Mouse (Mus musculus) layer of hippocampus, postnatal 14 days (tissue): ENCODE measurements around the gene 1700016K19Rik. TPM values are rescaled to one million over a fixed set of nuclear protein-coding genes. Genes with fewer than 3 reads are reported as not detected.

Experiments used
- DNase-seq, 2 experiments: peaks; one replicate each; pipeline ENCODE4 v3.0.0; 2021 to 2022; ENCODE audit warnings: low spot score in 2 of 2, mixed read lengths in 1 of 2
- total RNA-seq, 2 experiments: library from RNA; stranded (reverse); gene quantifications; 2 replicates each; pipeline ENCODE4 v1.2.3; 2021

The 1700016K19Rik gene
- total RNA-seq, 2 experiments from 2014 or later: 2.6 to 2.8 TPM

DNA sequence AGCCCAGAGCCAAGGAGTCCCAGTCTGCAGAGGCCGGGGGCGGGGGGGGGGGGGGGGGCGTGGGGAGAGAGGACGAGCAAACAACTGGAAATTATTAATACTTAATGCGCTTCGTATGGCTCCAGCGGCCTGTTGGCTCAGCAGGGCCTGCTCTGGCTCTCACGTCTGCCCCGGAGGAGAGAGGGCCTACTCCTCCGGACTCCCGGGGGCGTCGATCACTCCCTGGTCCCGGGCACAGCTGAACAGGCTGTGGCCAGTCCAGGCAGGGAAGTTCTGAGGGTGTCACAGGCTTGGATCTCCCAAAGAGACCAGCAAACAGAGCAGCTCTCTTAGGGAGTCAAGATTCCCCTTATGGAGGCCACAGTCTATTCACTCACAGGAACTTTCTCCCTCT, 28.4 kb downstream of the 1700016K19Rik start:
- no peak for DNase-seq

DNA sequence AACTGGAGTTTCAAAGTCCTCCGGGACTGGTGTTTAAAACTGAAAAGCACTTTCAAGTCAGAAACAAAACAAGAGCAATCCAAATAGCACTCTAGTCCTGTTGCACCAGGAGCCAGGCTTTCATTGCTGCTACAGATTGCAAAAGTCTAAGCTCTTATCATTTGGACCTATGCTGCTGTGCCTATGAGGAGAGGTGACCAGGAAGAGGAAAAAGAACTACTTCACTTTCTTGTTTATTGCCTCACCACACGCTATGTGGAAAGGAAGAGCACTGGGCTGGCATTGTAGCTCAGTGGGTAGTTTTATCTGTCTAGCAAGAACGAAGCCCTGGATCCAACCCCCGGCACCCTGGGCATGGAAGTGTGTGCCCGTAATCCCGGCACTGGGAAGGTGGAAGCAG, 33.6 kb downstream of the 1700016K19Rik start:
- DNase-seq: no peak

DNA sequence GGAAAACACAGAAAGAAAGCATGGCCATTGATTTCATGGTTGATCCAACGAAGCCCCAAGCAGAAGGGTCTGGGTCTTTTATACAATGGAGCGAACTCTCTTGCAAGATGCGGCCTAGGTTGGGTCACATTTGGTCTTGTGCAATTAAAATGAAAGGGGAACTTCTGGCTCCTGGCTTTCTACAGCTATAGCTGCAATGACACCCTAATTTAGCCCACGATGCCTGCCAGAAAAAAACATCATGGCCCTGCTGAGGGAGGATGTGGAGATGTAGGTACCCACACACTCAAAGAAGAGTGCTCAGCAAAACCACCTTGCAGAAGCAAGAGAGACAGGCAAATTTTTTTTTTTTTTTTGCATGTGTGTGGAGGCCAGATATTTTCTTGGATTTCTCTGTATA, 34.1 kb downstream of the 1700016K19Rik start:
- no peak for DNase-seq

DNA sequence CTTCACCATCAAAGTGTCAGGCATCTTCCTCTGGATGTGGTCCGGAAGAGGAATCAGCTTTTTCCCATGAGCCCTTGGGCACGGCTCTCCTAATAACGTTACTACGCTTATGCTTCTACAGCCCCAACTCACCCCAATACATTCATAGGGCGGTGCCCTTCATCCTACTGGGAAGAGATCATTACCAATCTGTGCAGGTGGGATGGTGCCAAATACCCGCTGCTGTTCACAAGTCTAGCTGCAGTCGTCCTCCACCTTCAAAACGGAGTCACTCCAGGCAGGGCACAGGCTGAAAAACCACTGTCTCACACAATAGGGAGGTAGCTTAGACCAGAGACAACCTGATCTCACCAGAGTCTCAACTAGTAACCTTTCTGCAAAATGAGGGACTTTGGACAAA, 35.5 kb downstream of the 1700016K19Rik start:
- DNase-seq: no peak

DNA sequence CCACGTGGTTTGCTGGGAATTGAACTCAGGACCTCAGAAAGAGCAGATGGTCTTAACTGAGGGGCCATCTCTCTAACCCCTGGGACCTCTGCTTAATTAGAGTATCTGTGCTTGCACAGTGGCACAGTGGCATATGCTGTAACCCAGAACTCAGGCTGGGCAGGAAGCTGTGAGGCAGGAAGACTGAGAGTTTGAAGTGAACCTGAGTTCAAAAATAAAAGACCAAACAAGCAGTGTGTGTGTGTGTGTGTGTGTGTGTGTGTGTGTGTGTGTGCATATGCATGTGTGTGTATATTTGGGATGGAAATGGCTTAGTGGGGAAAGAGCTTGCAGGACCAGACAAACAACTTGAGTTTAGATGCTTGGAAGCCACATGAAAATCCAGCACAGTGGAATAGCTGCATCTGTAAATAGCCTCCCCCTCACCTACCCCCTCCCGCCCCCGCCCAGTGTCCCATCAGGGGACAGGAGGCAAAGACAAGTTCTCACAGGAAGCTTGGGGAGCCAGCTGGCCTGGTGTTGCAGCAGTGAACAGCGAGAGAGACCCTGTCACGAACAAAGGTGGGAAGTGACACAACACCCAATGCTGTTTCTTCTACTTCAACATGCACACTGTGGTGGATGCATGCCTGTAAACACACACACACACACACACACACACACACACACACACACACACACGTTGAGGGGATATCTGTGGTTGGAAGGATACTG, 38.0 kb downstream of the 1700016K19Rik start:
- no peak for DNase-seq

DNA sequence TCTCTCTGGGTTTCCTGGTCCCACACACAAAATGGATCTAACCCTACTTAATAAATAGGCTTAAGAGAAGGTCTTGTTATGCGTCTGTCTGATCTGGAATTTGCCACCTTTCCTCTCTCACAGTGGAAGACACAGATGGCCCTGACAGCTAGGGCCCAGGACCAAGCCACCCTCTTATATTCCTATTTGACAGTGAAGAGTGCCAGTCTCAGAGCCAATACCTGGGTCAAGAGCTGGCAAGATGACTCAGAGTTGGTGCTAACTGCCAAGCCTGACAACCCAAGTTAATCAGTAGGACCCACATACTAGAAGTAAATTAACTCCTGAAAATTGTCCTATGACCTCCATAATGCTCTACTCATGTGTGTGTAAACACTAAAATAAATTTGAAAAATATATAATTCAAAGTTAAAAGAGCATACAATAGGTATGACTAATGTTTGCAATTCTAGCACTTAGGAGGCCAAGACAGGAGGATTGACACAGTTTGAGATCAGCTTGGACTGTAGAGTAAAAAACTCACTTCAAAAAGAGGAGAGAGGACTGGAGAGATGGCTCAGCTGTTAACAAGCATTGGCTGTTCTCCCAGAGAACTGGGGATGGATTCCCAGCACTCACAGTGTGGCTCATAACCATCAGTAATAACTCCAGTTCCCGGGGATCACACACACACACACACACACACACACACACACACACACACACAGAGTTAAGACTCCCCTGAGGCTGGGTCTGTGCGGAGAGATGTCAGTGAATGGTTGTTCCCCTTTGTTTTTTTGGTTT, 39.8 kb downstream of the 1700016K19Rik start:
- no peak for DNase-seq

DNA sequence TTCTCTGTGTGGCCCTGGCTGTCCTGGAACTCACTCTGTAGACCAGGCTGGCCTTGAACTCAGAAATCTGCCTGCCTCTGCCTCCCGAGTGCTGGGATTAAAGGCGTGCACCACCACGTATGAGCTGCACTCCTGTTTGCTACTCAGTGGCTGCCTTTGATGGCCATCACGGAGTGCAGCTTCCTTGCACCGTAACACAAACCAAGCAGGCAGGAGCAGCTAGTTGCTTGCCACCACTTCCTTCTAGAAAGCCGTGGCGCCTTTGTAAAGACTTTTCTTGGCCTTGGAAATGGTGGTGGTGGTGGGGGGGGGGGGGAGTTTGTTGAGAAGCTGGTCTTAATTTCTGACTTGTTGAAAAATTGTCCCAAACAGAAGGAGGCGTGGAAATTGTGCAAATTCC, 40.4 kb downstream of the 1700016K19Rik start:
- DNase-seq: no peak

DNA sequence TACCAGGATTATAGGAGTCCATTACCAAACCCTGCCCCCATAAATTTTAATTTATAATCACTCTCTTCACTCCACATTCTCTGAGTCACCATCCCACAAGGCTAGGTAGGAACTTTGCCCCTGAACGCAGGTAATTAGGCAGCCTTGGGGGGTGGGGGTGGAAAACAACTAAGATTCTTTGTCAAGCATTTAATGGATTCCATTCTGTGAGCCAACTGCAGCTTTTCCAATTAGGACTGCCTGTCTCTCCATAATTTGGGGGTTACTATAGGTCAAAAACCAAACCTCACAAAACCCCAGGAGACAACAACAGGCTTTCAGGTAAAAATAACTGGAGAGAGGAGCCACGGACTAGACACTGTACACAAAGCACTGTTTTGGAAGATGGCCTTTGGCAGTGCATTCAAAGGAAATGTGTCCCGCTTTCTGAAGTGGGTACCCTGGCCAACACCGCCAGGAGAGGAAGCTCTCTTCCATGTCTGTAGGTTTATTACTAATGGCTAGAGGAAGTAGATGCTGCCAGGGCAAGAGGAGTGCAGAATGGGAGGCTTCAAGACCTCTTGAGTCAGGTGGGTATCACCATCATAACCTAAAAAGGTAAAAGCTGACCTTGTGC, 41.2 kb downstream of the 1700016K19Rik start:
- DNase-seq: no peak

DNA sequence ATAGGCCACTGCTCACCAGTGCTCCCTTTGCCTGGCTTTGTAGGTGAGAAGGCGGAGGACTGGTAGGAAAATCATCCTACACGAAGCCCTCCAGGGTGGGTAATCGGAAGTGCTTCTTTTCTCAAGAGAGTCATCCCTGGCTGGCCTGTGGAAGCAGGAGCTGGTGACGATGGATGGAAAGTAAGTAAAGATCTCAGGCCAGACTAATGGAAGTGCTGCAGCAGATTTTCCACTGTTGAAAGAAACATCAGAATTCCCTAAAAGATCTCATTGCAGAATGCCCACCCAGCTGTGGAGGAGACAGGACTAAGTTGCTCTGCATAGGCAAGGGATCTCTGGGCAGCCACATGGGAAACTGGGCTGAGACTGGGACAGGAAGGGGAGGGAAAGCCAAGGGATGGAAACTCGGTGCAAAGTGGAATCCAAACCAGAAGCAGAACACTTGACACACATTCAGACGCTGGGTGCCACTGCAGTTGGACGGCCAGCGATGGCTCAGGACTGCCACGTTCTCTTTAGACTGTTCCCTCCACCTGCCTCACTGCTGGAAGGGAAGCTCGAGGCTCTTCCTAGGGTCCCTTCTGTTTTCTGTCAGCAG, 42.4 kb downstream of the 1700016K19Rik start:
- no peak for DNase-seq

DNA sequence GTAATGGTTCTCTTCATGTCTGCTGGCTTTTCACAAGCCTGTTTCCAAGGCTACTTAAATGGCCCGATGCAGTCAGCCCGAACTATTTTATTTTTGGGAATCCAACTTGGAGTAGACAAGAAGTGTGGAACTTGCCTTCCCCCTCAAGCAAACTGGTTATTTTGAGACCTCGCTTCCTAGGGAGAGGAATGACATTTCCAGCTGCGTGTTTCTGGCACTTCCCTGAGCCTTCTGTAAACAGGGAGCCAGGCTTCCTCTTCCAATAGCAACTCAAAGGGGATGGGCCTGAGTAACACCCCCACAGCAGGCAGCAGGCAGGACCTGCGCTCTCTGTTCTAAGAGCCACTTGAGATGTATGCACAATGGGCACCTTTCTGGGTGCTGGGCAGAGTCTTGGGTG, 43.2 kb downstream of the 1700016K19Rik start:
- DNase-seq: peak in 1 of 2 experiments; percentile 50

DNA sequence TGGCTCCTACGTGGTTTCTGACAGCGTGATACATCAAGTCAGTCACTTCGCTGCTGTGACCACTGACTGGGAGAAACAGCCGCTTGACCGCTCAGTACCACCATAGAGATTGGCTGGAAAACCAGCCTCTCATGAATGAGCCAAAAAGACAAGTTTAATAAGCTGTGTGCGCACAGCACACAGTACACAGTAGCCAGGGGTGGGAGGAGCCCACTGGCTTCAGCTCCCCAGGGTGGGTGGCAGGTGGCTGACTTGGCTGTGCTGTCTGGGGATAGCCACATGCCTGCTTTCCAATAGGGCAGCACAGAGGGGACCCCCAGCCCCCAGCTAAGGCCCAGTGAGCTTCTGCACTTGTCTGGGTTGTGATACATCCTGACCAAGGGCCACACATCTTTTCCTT, 44.8 kb downstream of the 1700016K19Rik start:
- no peak for DNase-seq

DNA sequence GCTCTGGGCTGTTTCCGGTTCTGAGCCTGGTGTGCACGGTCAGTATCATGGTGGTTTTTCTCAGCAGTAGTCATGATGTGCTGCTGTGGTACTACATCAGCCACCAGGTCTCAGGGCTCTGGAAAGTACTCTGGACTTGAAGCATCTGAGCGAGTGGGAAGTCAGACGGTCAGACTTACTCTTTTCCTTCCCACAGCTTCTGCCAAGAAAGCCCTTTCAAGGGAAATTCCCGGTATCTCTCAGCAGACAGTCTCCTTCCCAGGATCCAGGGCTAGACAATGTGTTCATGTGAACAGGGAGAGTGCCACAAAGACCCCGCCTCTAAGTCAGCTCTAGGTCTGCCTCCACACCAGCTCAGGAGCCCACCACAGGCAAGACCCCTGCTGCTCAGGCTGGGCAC, 45.7 kb downstream of the 1700016K19Rik start:
- DNase-seq: no peak

DNA sequence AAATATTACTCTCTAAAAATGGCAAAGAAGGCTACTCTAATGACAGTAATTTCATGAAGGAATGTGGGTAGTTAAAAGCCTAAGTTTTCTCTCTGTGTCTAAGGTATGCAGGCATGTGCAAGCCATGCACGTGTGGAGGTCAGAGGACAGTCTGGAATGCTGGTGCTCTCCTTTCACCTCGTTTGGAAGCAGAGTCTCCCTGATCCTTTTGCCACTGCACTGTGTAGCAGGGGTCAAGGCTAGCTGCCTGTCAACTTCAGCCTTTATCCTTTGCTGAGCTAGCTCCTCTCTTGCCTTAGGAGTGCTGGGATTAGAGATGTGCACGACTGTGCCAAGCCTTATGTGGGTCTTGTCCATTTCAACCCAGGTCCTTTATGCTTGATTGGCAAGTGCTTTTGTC, 50.8 kb downstream of the 1700016K19Rik start:
- DNase-seq: no peak

DNA sequence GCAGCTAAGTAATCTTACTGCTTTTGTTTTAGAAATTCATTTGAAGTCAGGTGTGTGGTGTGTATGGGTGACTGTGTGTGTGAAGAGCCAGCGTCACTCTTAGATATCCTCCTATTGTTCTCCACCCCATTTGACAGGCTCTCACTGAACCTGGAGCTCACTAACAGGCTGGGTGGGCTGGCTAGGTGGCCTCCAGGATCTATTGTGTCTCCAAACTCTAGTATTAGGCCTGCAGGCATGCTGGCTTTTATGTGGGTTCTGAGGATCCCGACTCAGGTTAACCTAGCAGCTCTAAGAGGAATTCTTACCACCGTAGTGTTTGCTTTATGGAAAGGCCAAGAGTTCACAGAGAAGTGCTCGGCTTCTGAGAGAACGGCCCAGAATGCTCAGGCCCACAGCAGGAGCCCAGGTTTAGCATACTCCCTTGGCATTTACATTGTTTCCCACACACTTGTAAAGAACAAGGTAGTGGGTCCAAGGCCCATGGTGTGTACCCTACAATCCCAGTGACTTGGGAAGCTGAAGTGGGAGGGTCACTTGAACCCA, 51.3 kb downstream of the 1700016K19Rik start:
- DNase-seq: no peak

DNA sequence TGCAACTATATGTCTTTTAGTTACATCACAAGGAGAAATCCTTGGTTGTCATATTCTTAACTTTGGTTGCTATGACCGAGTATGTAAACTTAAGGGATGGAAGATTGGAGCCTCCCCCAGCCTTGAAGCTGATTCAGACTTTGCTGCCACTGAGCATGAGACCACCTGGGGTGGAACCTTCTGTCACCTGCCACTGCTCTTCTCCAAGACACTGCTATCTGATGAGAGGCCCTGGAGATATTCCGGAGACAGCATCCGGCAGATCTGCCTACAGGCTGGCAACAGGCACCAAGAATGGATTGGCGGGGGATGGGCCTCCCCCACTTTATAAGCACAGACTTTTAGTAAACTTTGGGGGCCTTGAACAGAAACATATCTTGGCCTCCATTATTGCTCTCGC, 52.8 kb downstream of the 1700016K19Rik start:
- no peak for DNase-seq

Other genes starting within 250 kb of the 1700016K19Rik start
- gene Doc2b, start 203.9 kb upstream of the 1700016K19Rik start, total RNA-seq: 10 to 100 TPM; 84.1 to 86.4 TPM
- gene Rph3al, start 61.5 kb upstream of the 1700016K19Rik start, total RNA-seq: 1 to 10 TPM; 5.4 to 5.6 TPM
- 10 to 100 TPM; 12.9 to 15.6 TPM for gene Rflnb, start 27.9 kb downstream of the 1700016K19Rik start, total RNA-seq
- gene Vps53, start 179.7 kb downstream of the 1700016K19Rik start, total RNA-seq: 10 to 100 TPM; 79.6 to 84.0 TPM
- gene Fam57a, start 179.8 kb downstream of the 1700016K19Rik start, total RNA-seq: 10 to 100 TPM; 18.6 to 21.4 TPM
- 1 to 10 TPM in 1 of 2 experiments, under 1 TPM in 1; 0.62 to 1.7 TPM for gene Dbil5, start 217.7 kb downstream of the 1700016K19Rik start, total RNA-seq
- 1 to 10 TPM; 6.5 to 7.2 TPM for gene Gemin4, start 217.8 kb downstream of the 1700016K19Rik start, total RNA-seq
- gene Mrm3, start 243.8 kb downstream of the 1700016K19Rik start, total RNA-seq: 10 to 100 TPM; 15.7 to 15.8 TPM
- gene Glod4, start 243.8 kb downstream of the 1700016K19Rik start, total RNA-seq: 10 to 100 TPM; 47.8 to 50.4 TPM